8 mouse cellular contexts compared by ENCODE assay signal in genomic region chr11:109439209-109439608, GRCm38 (mm10). TPM values are rescaled to one million over a fixed set of nuclear protein-coding genes. Genes with fewer than 3 reads are reported as not detected.
DNase-seq lines count a peak whose midpoint lies in the region; ATAC-seq lines count a peak whose summit lies in the region.

No protein-coding gene starts in this region.

- no peak for ATAC-seq in heart, embryonic 13.5 days (ENCODE audit: extremely low read depth, insufficient number of reproducible peaks, low FRiP score, low TSS enrichment)
- ATAC-seq in hindbrain, embryonic 14.5 days (ENCODE audit: low FRiP score): peak; percentile 31; the same call in 1 of the 2 replicates
- no peak; the same call in 1 of the 2 replicates for ATAC-seq in midbrain, embryonic 12.5 days (ENCODE audit: low FRiP score, low read depth)

- no peaks in the 10 kb centered on the region for H3K27me3 ChIP-seq in heart, embryonic 13.5 days (replicated peaks)
- H3K27me3 ChIP-seq in hindbrain, embryonic 14.5 days (ENCODE audit: control insufficient read depth, insufficient read depth, low read length): no peaks in the 10 kb centered on the region
- peaks cover 9% of the 10 kb centered on the region for H3K27me3 ChIP-seq in midbrain, embryonic 12.5 days

- peak overlapping the region; percentile 93 for H3K4me2 ChIP-seq in heart, embryonic 13.5 days
- peak overlapping the region; percentile 75 for H3K4me2 ChIP-seq in hindbrain, embryonic 14.5 days (replicated peaks)
- peak overlapping the region; percentile 64 for H3K4me2 ChIP-seq in midbrain, embryonic 12.5 days (replicated peaks)

- peaks cover 39% of the 10 kb centered on the region for H3K36me3 ChIP-seq in heart, embryonic 13.5 days
- H3K36me3 ChIP-seq in hindbrain, embryonic 14.5 days (replicated peaks; ENCODE audit: control insufficient read depth, insufficient read depth): peaks cover 39% of the 10 kb centered on the region
- H3K36me3 ChIP-seq in midbrain, embryonic 12.5 days: peaks cover 34% of the 10 kb centered on the region

- H3K9me3 ChIP-seq in heart, embryonic 13.5 days: no peaks in the 10 kb centered on the region
- H3K9me3 ChIP-seq in hindbrain, embryonic 14.5 days (ENCODE audit: control insufficient read depth, low read length): no peaks in the 10 kb centered on the region
- H3K9me3 ChIP-seq in midbrain, embryonic 12.5 days: no peaks in the 10 kb centered on the region

- peak overlapping the region; percentile 86 for H3K9ac ChIP-seq in heart, embryonic 13.5 days
- H3K9ac ChIP-seq in hindbrain, embryonic 14.5 days: 0 out of 2 replicates have a peak overlapping the region, but pooled peaks have one; percentile 71
- peak overlapping the region; percentile 52 for H3K9ac ChIP-seq in midbrain, embryonic 12.5 days (replicated peaks)

- H3K27ac ChIP-seq in heart, embryonic 13.5 days (replicated peaks): peak overlapping the region; percentile 49
- no peak overlapping the region for H3K27ac ChIP-seq in hindbrain, embryonic 14.5 days
- H3K27ac ChIP-seq in midbrain, embryonic 12.5 days (replicated peaks): no peak overlapping the region

- H3K4me1 ChIP-seq in heart, embryonic 13.5 days: peaks cover 18% of the 10 kb centered on the region
- peaks cover 10% of the 10 kb centered on the region for H3K4me1 ChIP-seq in hindbrain, embryonic 14.5 days (replicated peaks; ENCODE audit: control insufficient read depth, insufficient read depth, low read length)
- H3K4me1 ChIP-seq in midbrain, embryonic 12.5 days: peaks cover 12% of the 10 kb centered on the region; the same call in 1 of the 2 replicates

- no peak for DNase-seq in heart, postnatal 4 days
- peak; percentile 44 for DNase-seq in MN1 (ENCODE audit: low spot score)
- DNase-seq in hindbrain, embryonic 14.5 days (ENCODE audit: low spot score): no peak
- DNase-seq in left cerebral cortex, adult 8-10 months (ENCODE audit: low spot score in 2 of 2): no peak
- DNase-seq in gastrocnemius, postnatal 25 days: no peak
- DNase-seq in cerebellum, postnatal 4 days (ENCODE audit: low spot score in 2 of 2): no peak

- H3K4me3 ChIP-seq in heart, embryonic 13.5 days: peak overlapping the region; percentile 72
- no peak overlapping the region for H3K4me3 ChIP-seq in hindbrain, embryonic 14.5 days (replicated peaks; ENCODE audit: low read length)
- no peak overlapping the region for H3K4me3 ChIP-seq in midbrain, embryonic 12.5 days

- WGBS in heart, embryonic 13.5 days: 14% methylated on average over 5 of the region's 5 CpGs
- 21% methylated on average over 5 of the region's 5 CpGs for WGBS in hindbrain, embryonic 14.5 days
- 28% methylated on average over 5 of the region's 5 CpGs for WGBS in midbrain, embryonic 12.5 days

RNA-seq across cellular contexts. Expression of gene Amz2, which starts 13.5 kb away (rescaled TPM):
- 33.4 and 38.1 TPM in 2 replicates for polyA plus RNA-seq in heart, embryonic 13.5 days (2015; fragmentation: Nextera tagmentation; extraction: Ambion mirVana)
- 10 to 100 TPM; 46.9 to 49.4 TPM for total RNA-seq in heart, postnatal 4 days (2021)
- polyA plus RNA-seq in hindbrain, embryonic 14.5 days (2014; fragmentation: Nextera tagmentation; extraction: Ambion mirVana): 55.6 and 65.8 TPM in 2 replicates
- polyA plus RNA-seq in midbrain, embryonic 12.5 days (2016; fragmentation: Nextera tagmentation; extraction: Ambion mirVana): 47.0 and 47.1 TPM in 2 replicates
- 10 to 100 TPM; 44.4 to 56.2 (median 52.9) TPM for total RNA-seq in left cerebral cortex, adult 8-10 months (2022)
- 10 to 100 TPM; 54.0 to 63.0 TPM for total RNA-seq in gastrocnemius, postnatal 25 days (2021)

RNA-seq across cellular contexts. Expression of gene 9930022D16Rik, which starts 25.5 kb away (rescaled TPM):
- polyA plus RNA-seq in heart, embryonic 13.5 days (2015; fragmentation: Nextera tagmentation; extraction: Ambion mirVana): 0.05 TPM in 1 of 2 replicates, not detected in the other
- total RNA-seq in heart, postnatal 4 days (2021): not detected
- polyA plus RNA-seq in hindbrain, embryonic 14.5 days (2014; fragmentation: Nextera tagmentation; extraction: Ambion mirVana): not detected in 2 replicates
- not detected in 2 replicates for polyA plus RNA-seq in midbrain, embryonic 12.5 days (2016; fragmentation: Nextera tagmentation; extraction: Ambion mirVana)
- not detected for total RNA-seq in left cerebral cortex, adult 8-10 months (2022)
- not detected for total RNA-seq in gastrocnemius, postnatal 25 days (2021)

RNA-seq across cellular contexts. Expression of gene Arsg, which starts 34.0 kb away (rescaled TPM):
- polyA plus RNA-seq in heart, embryonic 13.5 days (2015; fragmentation: Nextera tagmentation; extraction: Ambion mirVana): 3.8 and 3.9 TPM in 2 replicates
- total RNA-seq in heart, postnatal 4 days (2021): 1 to 10 TPM; 5.2 to 6.1 TPM
- polyA plus RNA-seq in hindbrain, embryonic 14.5 days (2014; fragmentation: Nextera tagmentation; extraction: Ambion mirVana): 6.8 and 8.8 TPM in 2 replicates
- polyA plus RNA-seq in midbrain, embryonic 12.5 days (2016; fragmentation: Nextera tagmentation; extraction: Ambion mirVana): 2.4 and 3.2 TPM in 2 replicates
- total RNA-seq in left cerebral cortex, adult 8-10 months (2022): 10 to 100 TPM; 21.3 to 24.4 (median 22.7) TPM
- 1 to 10 TPM; 2.6 to 4.7 TPM for total RNA-seq in gastrocnemius, postnatal 25 days (2021)

RNA-seq across cellular contexts. Expression of gene Slc16a6, which starts 34.2 kb away (rescaled TPM):
- 9.6 and 9.7 TPM in 2 replicates for polyA plus RNA-seq in heart, embryonic 13.5 days (2015; fragmentation: Nextera tagmentation; extraction: Ambion mirVana)
- total RNA-seq in heart, postnatal 4 days (2021): 10 to 100 TPM; 17.9 to 22.6 TPM
- 4.2 and 7.5 TPM in 2 replicates for polyA plus RNA-seq in hindbrain, embryonic 14.5 days (2014; fragmentation: Nextera tagmentation; extraction: Ambion mirVana)
- 3.3 and 3.5 TPM in 2 replicates for polyA plus RNA-seq in midbrain, embryonic 12.5 days (2016; fragmentation: Nextera tagmentation; extraction: Ambion mirVana)
- total RNA-seq in left cerebral cortex, adult 8-10 months (2022): 10 to 100 TPM; 12.5 to 15.6 (median 14.0) TPM
- total RNA-seq in gastrocnemius, postnatal 25 days (2021): 10 to 100 TPM in 1 of 2 experiments, 1 to 10 TPM in 1; 7.0 to 11.5 TPM
